Mouse (Mus musculus) CH12.LX (cell line): Measurements from ENCODE around the gene Prkn. TPM values are rescaled to one million over a fixed set of nuclear protein-coding genes. Genes with fewer than 3 reads are reported as not detected.

ENCODE experiments used
- DNase-seq: peaks from one replicate; pipeline ENCODE4 v3.0.0-alpha.2; 2013; ENCODE audit errors: extremely low read depth
- H3K27ac ChIP-seq: 2 replicates; pipeline ENCODE4 v1.5.1; 2012; ENCODE audit warnings: low read depth, mild to moderate bottlenecking, control low read depth, moderate library complexity; ENCODE audit not compliant: insufficient read depth
- H3K27me3 ChIP-seq: replicated peaks from 2 replicates; pipeline ENCODE3; 2012; ENCODE audit warnings: inconsistent platforms
- H3K36me3 ChIP-seq, 2 experiments: replicated peaks in 1 of 2; 2 replicates each; pipeline versions ENCODE3 to v1.6.1; 2012; ENCODE audit warnings: inconsistent platforms in 1 of 2, low read length in 1 of 2, mild to moderate bottlenecking in 1 of 2, mixed read lengths in 1 of 2, moderate library complexity in 1 of 2; ENCODE audit not compliant: control insufficient read depth in 1 of 2, insufficient read depth in 1 of 2
- H3K4me1 ChIP-seq, 2 experiments: 2 replicates each; pipeline ENCODE4 v1.6.1; 2012; ENCODE audit warnings: inconsistent platforms in 1 of 2, moderate library complexity in 1 of 2; ENCODE audit not compliant: insufficient read depth in 2 of 2, control insufficient read depth in 1 of 2
- H3K4me2 ChIP-seq: 2 replicates; pipeline ENCODE4 v1.6.1; 2012; ENCODE audit warnings: low read depth, mild to moderate bottlenecking, control low read depth; ENCODE audit not compliant: poor library complexity, insufficient read depth, severe bottlenecking
- H3K4me3 ChIP-seq, 3 experiments: fragments of 150-350 bp in 1 of 3; sonication (generic) in 1 of 3; replicated peaks in 1 of 3; 2 replicates each; pipeline versions ENCODE3 to v1.5.1; 2011 to 2012; ENCODE audit warnings: low read depth in 2 of 3, low read length in 2 of 3, mild to moderate bottlenecking in 2 of 3, moderate library complexity in 2 of 3, control low read depth in 1 of 3, improper control_type of control experiment in 1 of 3, inconsistent platforms in 1 of 3, mixed read lengths in 1 of 3; ENCODE audit not compliant: poor library complexity in 1 of 3
- H3K79me2 ChIP-seq: replicated peaks from 2 replicates; pipeline ENCODE4 v1.6.1; 2012; ENCODE audit warnings: mild to moderate bottlenecking, moderate library complexity; ENCODE audit not compliant: control insufficient read depth, poor library complexity, insufficient read depth, severe bottlenecking; ENCODE audit errors: extremely low read depth
- H3K9ac ChIP-seq: 2 replicates; pipeline ENCODE4 v1.6.1; 2012; ENCODE audit warnings: low read depth, mild to moderate bottlenecking, control low read depth, moderate library complexity; ENCODE audit not compliant: insufficient read depth
- H3K9me3 ChIP-seq: replicated peaks from 2 replicates; pipeline ENCODE3; 2012; ENCODE audit warnings: low read length, inconsistent platforms, mixed read lengths
- BHLHE40 ChIP-seq: IDR thresholded peaks from 2 replicates; pipeline ENCODE4 v1.6.1; 2011; ENCODE audit warnings: mild to moderate bottlenecking, low read depth, low read length, improper control_type of control experiment
- CHD1 ChIP-seq: IDR thresholded peaks from 2 replicates; pipeline ENCODE4 v1.6.1; 2012; ENCODE audit warnings: low read depth, low read length, improper control_type of control experiment, inconsistent platforms
- CHD2 ChIP-seq: IDR thresholded peaks from 2 replicates; pipeline ENCODE4 v1.6.1; 2011; ENCODE audit warnings: low read length, improper control_type of control experiment
- CTCF ChIP-seq, 2 experiments: IDR thresholded peaks in 1 of 2; conservative IDR thresholded peaks in 1 of 2; 2 replicates each; pipeline ENCODE4 v1.5.1; 2011 to 2012; ENCODE audit warnings: low read depth in 2 of 2, low read length in 2 of 2, improper control_type of control experiment in 1 of 2, inconsistent platforms in 1 of 2, mild to moderate bottlenecking in 1 of 2, moderate library complexity in 1 of 2
- E2F4 ChIP-seq: IDR thresholded peaks from 2 replicates; pipeline ENCODE4 v1.6.1; 2011; ENCODE audit warnings: low read depth, low read length, improper control_type of control experiment; ENCODE audit not compliant: insufficient replicate concordance
- EP300 ChIP-seq: IDR thresholded peaks from 2 replicates; pipeline ENCODE4 v1.6.1; 2011; ENCODE audit warnings: low read length, improper control_type of control experiment
- ETS1 ChIP-seq: conservative IDR thresholded peaks from 2 replicates; pipeline ENCODE4 v1.6.1; 2012; ENCODE audit warnings: low read depth, mild to moderate bottlenecking, inconsistent platforms, low read length, improper control_type of control experiment, moderate library complexity
- GABPA ChIP-seq: IDR thresholded peaks from 2 replicates; pipeline ENCODE4 v1.6.1; 2012; ENCODE audit warnings: low read depth, low read length, improper control_type of control experiment, inconsistent platforms; ENCODE audit not compliant: insufficient replicate concordance
- HCFC1 ChIP-seq: IDR thresholded peaks from 2 replicates; pipeline ENCODE4 v1.6.1; 2012; ENCODE audit warnings: low read depth, mild to moderate bottlenecking, inconsistent platforms, low read length, improper control_type of control experiment
- IRF4 ChIP-seq: IDR thresholded peaks from 2 replicates; pipeline ENCODE4 v1.6.1; 2014; ENCODE audit warnings: low read depth, mild to moderate bottlenecking, inconsistent platforms, low read length, improper control_type of control experiment
- JUN ChIP-seq: IDR thresholded peaks from 2 replicates; pipeline ENCODE4 v1.6.1; 2011; ENCODE audit warnings: low read depth, mild to moderate bottlenecking, low read length, improper control_type of control experiment, moderate library complexity; ENCODE audit not compliant: insufficient read depth
- MAFK ChIP-seq: IDR thresholded peaks from 2 replicates; pipeline ENCODE4 v1.6.1; 2011; ENCODE audit warnings: low read length, improper control_type of control experiment; ENCODE audit not compliant: insufficient replicate concordance
- MEF2A ChIP-seq: IDR thresholded peaks from 2 replicates; pipeline ENCODE4 v1.6.1; 2014; ENCODE audit warnings: low read depth, mild to moderate bottlenecking, inconsistent platforms, low read length, improper control_type of control experiment, borderline replicate concordance
- MXI1 ChIP-seq: IDR thresholded peaks from 2 replicates; pipeline ENCODE4 v1.6.1; 2011; ENCODE audit warnings: mild to moderate bottlenecking, low read depth, low read length, improper control_type of control experiment
- MYC ChIP-seq: IDR thresholded peaks from 2 replicates; pipeline ENCODE4 v1.6.1; 2011; ENCODE audit warnings: low read depth, mild to moderate bottlenecking, improper control_type of control experiment, low read length
- NELFE ChIP-seq: IDR thresholded peaks from 2 replicates; pipeline ENCODE4 v1.6.1; 2011; ENCODE audit warnings: low read depth, low read length, improper control_type of control experiment
- PAX5 ChIP-seq: IDR thresholded peaks from 2 replicates; pipeline ENCODE4 v1.6.1; 2012; ENCODE audit warnings: low read length, inconsistent platforms, mixed read lengths
- RAD21 ChIP-seq: IDR thresholded peaks from 2 replicates; pipeline ENCODE4 v1.6.1; 2011; ENCODE audit warnings: low read depth, mild to moderate bottlenecking, low read length, improper control_type of control experiment, moderate library complexity
- RCOR1 ChIP-seq: conservative IDR thresholded peaks from 2 replicates; pipeline ENCODE4 v1.6.1; 2012; ENCODE audit warnings: low read depth, mild to moderate bottlenecking, inconsistent platforms, low read length, improper control_type of control experiment
- TBP ChIP-seq: conservative IDR thresholded peaks from 2 replicates; pipeline ENCODE4 v1.6.1; 2011; ENCODE audit warnings: low read depth, low read length, improper control_type of control experiment
- USF1 ChIP-seq: IDR thresholded peaks from 2 replicates; pipeline ENCODE4 v1.6.1; 2014; ENCODE audit warnings: low read depth, mild to moderate bottlenecking, inconsistent platforms, low read length, improper control_type of control experiment
- USF2 ChIP-seq: conservative IDR thresholded peaks from 2 replicates; pipeline ENCODE4 v1.6.1; 2011; ENCODE audit warnings: low read depth, low read length, improper control_type of control experiment
- ZKSCAN1 ChIP-seq: IDR thresholded peaks from 2 replicates; pipeline ENCODE4 v1.6.1; 2012; ENCODE audit warnings: low read depth, inconsistent platforms, low read length, improper control_type of control experiment, borderline replicate concordance
- ZNF384 ChIP-seq: IDR thresholded peaks from 2 replicates; pipeline ENCODE4 v1.6.1; 2012; ENCODE audit warnings: low read depth, low read length, improper control_type of control experiment, inconsistent platforms
- dilution Hi-C: fragments of 300-500 bp; cut with MboI; formaldehyde crosslinking; loops from 2 replicates; pipeline ENCODE4 v1.14.3; 2020; ENCODE audit warnings: low sequenced_read_pairs; ENCODE audit not compliant: extremely low pct_unique_long_range_greater_than_20kb, extremely low pct_ligation_motif_present
- in situ Hi-C: fragments of 300-500 bp; cut with MboI; formaldehyde crosslinking; loops from 3 replicates; pipeline ENCODE4 v1.14.3; 2019; ENCODE audit warnings: low sequenced_read_pairs, low pct_ligation_motif_present, low pct_unique_long_range_greater_than_20kb, mixed read lengths
- polyA plus RNA-seq: library from polyadenylated mRNA; unstranded; fragments of >175 nt; gene quantifications from 2 replicates; pipeline ENCODE4 v1.2.1, GENCODE M21; 2012; ENCODE audit warnings: low read depth; ENCODE audit not compliant: insufficient read length
- total RNA-seq, 2 experiments: library from RNA; depleted of rRNA; stranded (reverse); fragments of 300-350 nt in 1 of 2; fragments of >200 nt in 1 of 2; gene quantifications; 2 replicates each; pipeline ENCODE4 v1.2.3; 2012 to 2014

Prkn gene
- total and polyA plus RNA-seq, 3 experiments, result 0.08 TPM; not detected in 2

GRCm38 (mm10) chr17:11333741-11334140 lies 493.6 kb downstream of the Prkn start:
- no peaks in the 10 kb centered on the region for H3K79me2 ChIP-seq
- in situ Hi-C loops, result no loop called here
- no peak overlapping the region for H3K9ac ChIP-seq
- no peak for DNase-seq
- no peaks in the 10 kb centered on the region for H3K36me3 ChIP-seq
- dilution Hi-C loops, result no loop called here
- no peak overlapping the region for H3K4me3 ChIP-seq
- no peak overlapping the region for H3K4me2 ChIP-seq
- TF ChIP-seq EP300 (no peak), TBP (no peak), GABPA (no peak), USF1 (no peak), BHLHE40 (no peak), MXI1 (no peak), CHD2 (no peak), IRF4 (no peak), ZKSCAN1 (no peak), HCFC1 (no peak), CHD1 (no peak), ZNF384 (no peak)
- no peaks in the 10 kb centered on the region for H3K27me3 ChIP-seq
- H3K27ac ChIP-seq, result no peak overlapping the region
- no peaks in the 10 kb centered on the region for H3K9me3 ChIP-seq
- H3K4me1 ChIP-seq, result no peaks in the 10 kb centered on the region

- no peak for DNase-seq
Measured at GRCm38 (mm10) chr17:11336156-11336555, 496.0 kb downstream of the Prkn start.

More at GRCm38 (mm10) chr17:11336156-11336555, 496.0 kb downstream of the Prkn start:
- Histone ChIP-seq H3K4me2 (no peak overlapping the region), H3K4me1 (no peaks in the 10 kb centered on the region), H3K79me2 (no peaks in the 10 kb centered on the region), H3K9me3 (no peaks in the 10 kb centered on the region), H3K4me3 (no peak overlapping the region), H3K9ac (no peak overlapping the region), H3K27me3 (no peaks in the 10 kb centered on the region), H3K36me3 (no peaks in the 10 kb centered on the region), H3K27ac (no peak overlapping the region)
- dilution Hi-C loops (no loop called here), in situ Hi-C loops (no loop called here)
- TF ChIP-seq NELFE (no peak), MAFK (no peak), CTCF (conservative IDR thresholded peaks at IDR 0.05 in 1 of 2, IDR thresholded peaks at IDR 0.05 in 1 of 2; ENCODE audit: low read depth in 2 of 2, low read length in 2 of 2) (no peak), RAD21 (no peak), ETS1 (no peak), TBP (no peak), E2F4 (no peak), IRF4 (no peak), BHLHE40 (no peak), PAX5 (no peak), USF2 (no peak), MEF2A (no peak), RCOR1 (no peak), JUN (no peak), ZNF384 (no peak), CHD1 (no peak), MYC (no peak), ZKSCAN1 (no peak)
